Mouse (Mus musculus): ENCODE data around the gene Harbi1. TPM values are rescaled to one million over a fixed set of nuclear protein-coding genes. Genes with fewer than 3 reads are reported as not detected.
A peak's percentile ranks its signal among the peaks of the same experiment; 100 is the strongest.

Gene Harbi1
- total RNA-seq (2014; rRNA removed), result 19.5 and 22.8 TPM in 2 replicates
- polyA plus RNA-seq (2012; rRNA removed), result 5.0 and 6.6 TPM in 2 replicates

DNA sequence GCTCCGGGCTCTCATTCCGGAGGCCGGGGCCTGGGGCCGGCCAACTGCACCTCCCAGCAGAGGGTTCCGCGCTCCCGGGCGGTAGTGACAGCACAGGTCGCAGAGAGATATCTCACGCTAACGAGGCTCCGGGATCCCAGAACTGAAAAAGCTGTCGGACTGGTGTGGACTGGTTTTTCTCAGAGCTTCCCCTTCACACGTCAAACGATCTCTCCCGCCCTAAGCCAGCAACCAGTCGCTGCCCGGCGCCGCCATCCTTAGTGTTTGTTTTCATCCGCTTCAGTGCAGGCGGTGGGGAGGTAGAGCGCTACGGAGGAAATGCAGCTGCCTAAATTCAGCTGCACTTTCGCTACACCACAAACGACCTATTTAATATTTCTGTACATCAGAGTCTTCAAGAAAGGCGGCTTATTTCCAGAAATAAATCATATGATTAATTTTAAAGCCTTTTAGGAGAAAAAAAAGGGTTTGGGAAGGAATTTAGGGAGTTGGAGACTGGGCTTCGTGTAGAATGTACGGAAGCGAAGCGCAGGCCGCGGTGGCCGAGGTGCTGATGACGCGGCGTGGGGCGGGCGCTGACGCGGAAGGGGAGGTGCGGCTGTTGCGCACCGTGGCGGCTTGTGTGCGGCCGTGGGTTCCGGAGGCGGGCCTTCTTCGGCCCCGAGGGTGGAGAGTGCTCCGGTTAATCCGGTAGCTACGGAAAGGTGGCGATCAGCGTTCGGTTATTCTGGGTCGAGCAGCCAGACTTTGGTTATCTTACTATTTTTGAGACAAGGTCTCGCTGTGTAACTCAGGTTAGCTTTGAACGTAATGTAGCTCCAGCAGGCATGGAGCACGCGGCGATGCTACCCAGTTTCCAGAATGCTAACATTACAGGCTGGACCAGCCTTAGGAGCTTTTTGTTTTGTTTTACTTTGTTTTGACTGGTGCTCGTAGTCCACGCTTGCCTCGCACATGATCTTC lies at the start of gene Harbi1, which contains the start of gene Atg13:
Gene Harbi1, plus strand, starts transcription at position 581 of the 963 bp plus-strand sequence.
Gene Atg13, minus strand, starts transcription at position 305 of the 963 bp plus-strand sequence.
- WGBS, result under 1% methylated on average over 66 of the region's 66 CpGs
- peaks cover 5% of the 10 kb centered on the region; the same call in 1 of the 2 replicates for H3K36me3 ChIP-seq (ENCODE audit: control insufficient read depth, insufficient read depth, low read length)
- peak within 1 kb of the TSS; percentile 91 for H3K9ac ChIP-seq (ENCODE audit: low read depth, low read length)
- H3K27ac ChIP-seq (replicated peaks; ENCODE audit: insufficient read depth, low read depth, low read length), result peak within 1 kb of the TSS; percentile 94
- H3K79me2 ChIP-seq (ENCODE audit: control insufficient read depth, insufficient read depth, low read length), result peaks cover 14% of the 10 kb centered on the region; the same call in 1 of the 2 replicates
- peak; percentile 83 for DNase-seq (ENCODE audit: extremely low read depth, low read depth, low spot score)
- TF ChIP-seq CTCF (IDR thresholded peaks at IDR 0.05; ENCODE audit: low read depth, low read length) (no peak), POLR2A (IDR thresholded peaks at IDR 0.05; ENCODE audit: extremely low read depth, insufficient read depth, low read length) (peak; percentile 84)
- H3K27me3 ChIP-seq (ENCODE audit: control insufficient read depth, insufficient read depth, low read length), result no peaks in the 10 kb centered on the region
- peak within 1 kb of the TSS; percentile 76 for H3K4me3 ChIP-seq (ENCODE audit: insufficient read depth, low read depth, low read length)
- peaks cover 8% of the 10 kb centered on the region for H3K4me1 ChIP-seq (ENCODE audit: control insufficient read depth, insufficient read depth, low read length)

- Histone ChIP-seq H3K79me2 (ENCODE audit: control insufficient read depth, insufficient read depth, low read length) (peaks cover 3% of the 10 kb centered on the region), H3K9ac (ENCODE audit: low read depth, low read length) (no peak overlapping the region), H3K27me3 (ENCODE audit: control insufficient read depth, insufficient read depth, low read length) (no peaks in the 10 kb centered on the region), H3K4me1 (ENCODE audit: control insufficient read depth, insufficient read depth, low read length) (peaks cover 2% of the 10 kb centered on the region; the same call in 1 of the 2 replicates), H3K36me3 (ENCODE audit: control insufficient read depth, insufficient read depth, low read length) (peaks cover 29% of the 10 kb centered on the region; the same call in 1 of the 2 replicates), H3K27ac (replicated peaks; ENCODE audit: insufficient read depth, low read depth, low read length) (0 out of 2 replicates have a peak overlapping the region, but pooled peaks have one; percentile 25), H3K4me3 (ENCODE audit: insufficient read depth, low read depth, low read length) (no peak overlapping the region)
- TF ChIP-seq CTCF (IDR thresholded peaks at IDR 0.05; ENCODE audit: low read depth, low read length), result no peak; the same call in 1 of the 2 replicates
- TF ChIP-seq POLR2A (IDR thresholded peaks at IDR 0.05; ENCODE audit: extremely low read depth, insufficient read depth, low read length), result no peak
- WGBS, result 27% methylated on average over 6 of the region's 6 CpGs
- DNase-seq (ENCODE audit: extremely low read depth, low read depth, low spot score), result peak; percentile 78
Measured at GRCm38 (mm10) chr2:91660981-91661380, 49.7 kb upstream of the Harbi1 start.

DNA sequence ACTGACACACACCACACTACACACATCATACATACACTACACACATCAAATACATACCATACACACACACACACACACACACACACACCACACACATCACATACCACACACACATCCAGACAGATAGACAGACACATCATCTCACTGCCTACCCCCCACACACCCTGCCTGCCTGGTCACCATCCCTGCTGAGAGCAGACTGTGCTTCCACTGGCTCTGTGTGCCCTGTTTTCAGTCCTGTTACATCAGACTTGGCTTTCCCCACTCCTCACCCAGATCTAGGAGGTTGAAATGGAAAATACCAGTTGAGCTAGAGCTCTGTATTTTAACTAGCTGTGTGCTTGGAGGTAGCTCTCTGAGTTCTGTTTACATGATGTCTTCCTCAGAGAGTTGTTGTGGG lies 45.9 kb upstream of the Harbi1 start:
- no peak for TF ChIP-seq CTCF (IDR thresholded peaks at IDR 0.05; ENCODE audit: low read depth, low read length)
- TF ChIP-seq POLR2A (IDR thresholded peaks at IDR 0.05; ENCODE audit: extremely low read depth, insufficient read depth, low read length), result no peak
- Histone ChIP-seq H3K4me3 (ENCODE audit: insufficient read depth, low read depth, low read length) (no peak overlapping the region), H3K27me3 (ENCODE audit: control insufficient read depth, insufficient read depth, low read length) (no peaks in the 10 kb centered on the region), H3K79me2 (ENCODE audit: control insufficient read depth, insufficient read depth, low read length) (peaks cover 3% of the 10 kb centered on the region; the same call in 1 of the 2 replicates), H3K36me3 (ENCODE audit: control insufficient read depth, insufficient read depth, low read length) (peaks cover 21% of the 10 kb centered on the region; the same call in 1 of the 2 replicates), H3K27ac (replicated peaks; ENCODE audit: insufficient read depth, low read depth, low read length) (no peak overlapping the region), H3K4me1 (ENCODE audit: control insufficient read depth, insufficient read depth, low read length) (peaks cover 2% of the 10 kb centered on the region; the same call in 1 of the 2 replicates), H3K9ac (ENCODE audit: low read depth, low read length) (no peak overlapping the region)
- no peak for DNase-seq (ENCODE audit: extremely low read depth, low read depth, low spot score)

GRCm38 (mm10) chr2:91666386-91666910 lies 44.2 kb upstream of the Harbi1 start:
- 81% methylated on average over 6 of the region's 6 CpGs for WGBS
- H3K9ac ChIP-seq (ENCODE audit: low read depth, low read length), result no peak overlapping the region
- H3K27me3 ChIP-seq (ENCODE audit: control insufficient read depth, insufficient read depth, low read length), result no peaks in the 10 kb centered on the region
- H3K4me1 ChIP-seq (ENCODE audit: control insufficient read depth, insufficient read depth, low read length), result no peaks in the 10 kb centered on the region
- TF ChIP-seq CTCF (IDR thresholded peaks at IDR 0.05; ENCODE audit: low read depth, low read length) (no peak), POLR2A (IDR thresholded peaks at IDR 0.05; ENCODE audit: extremely low read depth, insufficient read depth, low read length) (no peak)
- peaks cover 3% of the 10 kb centered on the region; the same call in 1 of the 2 replicates for H3K79me2 ChIP-seq (ENCODE audit: control insufficient read depth, insufficient read depth, low read length)
- no peak overlapping the region for H3K27ac ChIP-seq (replicated peaks; ENCODE audit: insufficient read depth, low read depth, low read length)
- no peak for DNase-seq (ENCODE audit: extremely low read depth, low read depth, low spot score)
- H3K36me3 ChIP-seq (ENCODE audit: control insufficient read depth, insufficient read depth, low read length), result peaks cover 24% of the 10 kb centered on the region; the same call in 1 of the 2 replicates
- H3K4me3 ChIP-seq (ENCODE audit: insufficient read depth, low read depth, low read length), result no peak overlapping the region

DNA sequence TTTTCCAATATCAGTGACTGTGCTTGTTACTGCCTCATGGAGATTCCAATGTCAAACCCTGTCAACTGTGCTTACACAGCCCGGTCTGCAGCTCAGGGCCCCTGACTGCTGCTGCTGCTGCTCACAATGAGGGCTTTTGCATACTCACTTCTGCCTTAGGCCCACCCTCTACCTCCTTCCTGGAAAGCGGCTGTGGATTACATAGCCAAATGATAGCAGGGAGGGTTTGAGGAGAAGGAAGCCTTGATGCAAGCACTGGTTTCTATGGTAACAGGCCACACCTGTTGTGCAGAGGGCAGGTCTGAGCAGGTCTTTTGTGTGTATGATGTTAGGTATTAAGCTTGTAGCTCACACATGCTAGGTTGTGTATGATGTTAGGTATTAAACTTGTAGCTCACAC lies 42.9 kb upstream of the Harbi1 start:
- H3K4me1 ChIP-seq (ENCODE audit: control insufficient read depth, insufficient read depth, low read length), result no peaks in the 10 kb centered on the region
- no peaks in the 10 kb centered on the region for H3K27me3 ChIP-seq (ENCODE audit: control insufficient read depth, insufficient read depth, low read length)
- 86% methylated on average over 2 of the region's 2 CpGs for WGBS
- no peak overlapping the region for H3K4me3 ChIP-seq (ENCODE audit: insufficient read depth, low read depth, low read length)
- H3K9ac ChIP-seq (ENCODE audit: low read depth, low read length), result no peak overlapping the region
- peaks cover 3% of the 10 kb centered on the region; the same call in 1 of the 2 replicates for H3K79me2 ChIP-seq (ENCODE audit: control insufficient read depth, insufficient read depth, low read length)
- peaks cover 22% of the 10 kb centered on the region; the same call in 1 of the 2 replicates for H3K36me3 ChIP-seq (ENCODE audit: control insufficient read depth, insufficient read depth, low read length)
- TF ChIP-seq POLR2A (IDR thresholded peaks at IDR 0.05; ENCODE audit: extremely low read depth, insufficient read depth, low read length) (no peak), CTCF (IDR thresholded peaks at IDR 0.05; ENCODE audit: low read depth, low read length) (no peak)
- DNase-seq (ENCODE audit: extremely low read depth, low read depth, low spot score), result no peak
- H3K27ac ChIP-seq (replicated peaks; ENCODE audit: insufficient read depth, low read depth, low read length), result no peak overlapping the region

Measured in liver, adult 2 months (tissue).